Mouse (Mus musculus): Measurements from ENCODE around the gene Gm14214.

Gm14214 gene

GRCm38 (mm10) chr2:154769930-154770329, at the start of gene Gm14214:
Gene Gm14214, minus strand, starts transcription at chr2:154770030.
- no peak for DNase-seq (ENCODE audit: low spot score in 2 of 2)

- no peak for DNase-seq (ENCODE audit: low spot score in 2 of 2)
These were observed 48.8 kb upstream of the Gm14214 start for GRCm38 (mm10) chr2:154818599-154818998.

GRCm38 (mm10) chr2:154817788-154818187, 48.0 kb upstream of the Gm14214 start:
- peak in 1 of 2 experiments; percentile 57 for DNase-seq (ENCODE audit: low spot score in 2 of 2)

DNA sequence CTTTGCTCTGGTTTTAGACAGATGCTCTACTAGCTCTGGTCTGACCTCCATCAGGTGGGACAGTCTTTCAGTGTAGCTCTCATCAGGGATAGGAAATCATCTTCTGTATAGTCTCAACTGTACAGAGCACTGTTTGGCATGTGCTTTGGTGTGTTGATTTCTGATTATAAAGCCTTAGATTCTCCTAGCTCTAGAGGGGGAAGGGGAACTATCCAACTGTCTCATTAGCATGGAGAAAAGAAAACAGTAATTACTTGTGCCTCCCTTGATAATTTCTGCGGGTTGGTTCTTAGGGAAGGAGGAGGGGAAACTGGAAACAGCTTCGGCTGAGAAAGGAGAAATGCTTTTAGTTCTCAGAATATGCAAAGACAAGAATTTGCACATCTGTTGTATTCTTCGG, 47.3 kb upstream of the Gm14214 start:
- DNase-seq (ENCODE audit: low spot score in 2 of 2) = no peak

DNA sequence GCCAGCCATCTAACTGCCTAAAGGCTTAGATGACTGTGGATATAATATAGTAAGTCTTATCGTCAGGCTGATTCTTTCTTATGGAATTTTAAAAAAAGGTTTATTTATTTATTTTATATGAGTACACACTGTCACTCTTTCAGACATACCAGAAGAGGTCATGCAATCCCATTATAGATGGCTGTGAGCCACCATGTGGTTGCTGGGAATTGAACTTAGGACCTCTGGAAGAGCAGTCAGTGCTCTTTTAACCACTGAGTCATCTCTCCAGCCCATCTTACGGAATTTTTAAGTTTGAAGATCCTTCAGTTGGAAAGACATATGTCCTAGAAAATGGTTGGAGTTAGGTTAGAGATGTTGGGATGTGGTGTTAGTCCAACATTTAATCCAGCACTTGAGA, 43.6 kb upstream of the Gm14214 start:
- no peak for DNase-seq (ENCODE audit: low spot score in 2 of 2)

- no peak for DNase-seq (ENCODE audit: low spot score in 2 of 2)
These were observed 41.0 kb upstream of the Gm14214 start for GRCm38 (mm10) chr2:154810821-154811220.

GRCm38 (mm10) chr2:154809107-154809762, 39.4 kb upstream of the Gm14214 start:
- DNase-seq (ENCODE audit: low spot score in 2 of 2) = no peak

GRCm38 (mm10) chr2:154807689-154808088, 37.9 kb upstream of the Gm14214 start:
- no peak for DNase-seq (ENCODE audit: low spot score in 2 of 2)

DNA sequence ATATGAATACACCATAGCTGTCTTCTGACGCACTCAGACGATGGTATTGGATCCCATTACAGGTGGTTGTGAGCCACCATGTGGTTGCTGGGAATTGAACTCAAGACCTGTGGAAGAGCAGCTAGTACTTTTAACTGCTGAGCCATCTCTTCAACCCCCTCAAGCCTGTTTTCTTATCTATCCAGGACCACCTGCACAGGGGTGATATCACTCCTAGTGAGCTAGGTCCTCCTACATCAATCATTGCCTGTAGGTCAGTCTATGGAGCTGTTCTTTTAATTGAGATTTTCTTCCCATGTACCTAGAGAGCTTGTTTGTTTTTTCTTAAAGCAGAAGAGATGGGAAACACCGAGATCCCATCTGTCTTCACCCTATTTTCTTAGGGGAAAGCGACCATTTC, 34.0 kb upstream of the Gm14214 start:
- no peak for DNase-seq (ENCODE audit: low spot score in 2 of 2)

- DNase-seq (ENCODE audit: low spot score in 2 of 2) = no peak
These were observed 33.5 kb upstream of the Gm14214 start for GRCm38 (mm10) chr2:154803372-154803771.

- DNase-seq (ENCODE audit: low spot score in 2 of 2) = peak in 1 of 2 experiments; percentile 46
These were observed 22.1 kb upstream of the Gm14214 start for GRCm38 (mm10) chr2:154791661-154792642.

DNA sequence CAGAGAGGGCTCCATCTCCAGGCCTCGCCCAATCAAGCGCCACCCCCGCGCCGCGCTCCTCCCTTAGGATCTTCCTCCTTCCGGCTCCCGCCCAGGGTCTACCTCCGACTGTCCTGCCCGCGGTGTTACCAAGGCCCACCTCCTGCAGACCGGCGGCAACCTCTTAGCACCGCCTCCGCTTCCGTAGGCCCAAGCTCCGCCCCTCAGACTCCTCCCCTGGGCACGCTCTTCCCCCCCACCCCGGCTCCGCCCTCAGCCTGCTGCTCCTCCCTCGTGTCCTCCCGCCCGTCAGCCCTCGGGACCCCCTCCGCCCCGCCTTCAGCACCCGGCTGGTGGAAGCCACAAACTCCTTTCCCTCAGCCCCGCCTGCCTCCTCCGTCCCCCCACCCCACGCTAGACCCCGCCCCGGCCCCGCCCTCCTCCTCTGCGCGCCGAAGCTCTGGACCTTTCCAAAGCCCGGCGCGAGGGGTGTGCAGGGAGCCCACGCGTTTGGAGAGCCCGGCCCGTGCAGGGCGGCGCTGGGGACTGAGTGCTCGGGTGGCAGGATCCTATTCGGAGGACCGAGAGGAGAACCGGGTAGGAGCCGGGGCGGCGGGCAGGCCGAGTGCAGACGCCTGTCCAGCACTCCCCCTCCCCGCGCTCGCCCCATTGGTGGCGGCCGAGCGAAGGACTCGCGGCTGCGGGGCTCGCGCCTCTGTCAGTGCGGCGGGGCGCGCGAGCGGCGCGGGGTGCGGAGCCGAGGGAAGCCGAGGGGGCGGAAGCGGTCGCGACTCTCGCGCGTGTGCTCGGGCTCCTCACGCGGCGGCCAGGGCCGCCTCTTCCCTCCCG, 21.0 kb upstream of the Gm14214 start, which contains the start of the genes Raly and a:
TSS of gene Raly (plus strand) at position 441 of the 828 bp plus-strand sequence.
TSS of gene a (plus strand) at position 747 of the 828 bp plus-strand sequence.
- peak; percentile 94 to 97 for DNase-seq (ENCODE audit: low spot score in 2 of 2)

GRCm38 (mm10) chr2:154789977-154790655, 20.3 kb upstream of the Gm14214 start:
- no peak for DNase-seq (ENCODE audit: low spot score in 2 of 2)

GRCm38 (mm10) chr2:154789381-154789780, 19.6 kb upstream of the Gm14214 start:
- DNase-seq (ENCODE audit: low spot score in 2 of 2) = no peak

GRCm38 (mm10) chr2:154786776-154787175, 16.9 kb upstream of the Gm14214 start:
- no peak for DNase-seq (ENCODE audit: low spot score in 2 of 2)

GRCm38 (mm10) chr2:154786187-154786586, 16.4 kb upstream of the Gm14214 start:
- no peak for DNase-seq (ENCODE audit: low spot score in 2 of 2)

- DNase-seq (ENCODE audit: low spot score in 2 of 2) = no peak
These were observed 15.5 kb upstream of the Gm14214 start for GRCm38 (mm10) chr2:154785284-154785683.

DNA sequence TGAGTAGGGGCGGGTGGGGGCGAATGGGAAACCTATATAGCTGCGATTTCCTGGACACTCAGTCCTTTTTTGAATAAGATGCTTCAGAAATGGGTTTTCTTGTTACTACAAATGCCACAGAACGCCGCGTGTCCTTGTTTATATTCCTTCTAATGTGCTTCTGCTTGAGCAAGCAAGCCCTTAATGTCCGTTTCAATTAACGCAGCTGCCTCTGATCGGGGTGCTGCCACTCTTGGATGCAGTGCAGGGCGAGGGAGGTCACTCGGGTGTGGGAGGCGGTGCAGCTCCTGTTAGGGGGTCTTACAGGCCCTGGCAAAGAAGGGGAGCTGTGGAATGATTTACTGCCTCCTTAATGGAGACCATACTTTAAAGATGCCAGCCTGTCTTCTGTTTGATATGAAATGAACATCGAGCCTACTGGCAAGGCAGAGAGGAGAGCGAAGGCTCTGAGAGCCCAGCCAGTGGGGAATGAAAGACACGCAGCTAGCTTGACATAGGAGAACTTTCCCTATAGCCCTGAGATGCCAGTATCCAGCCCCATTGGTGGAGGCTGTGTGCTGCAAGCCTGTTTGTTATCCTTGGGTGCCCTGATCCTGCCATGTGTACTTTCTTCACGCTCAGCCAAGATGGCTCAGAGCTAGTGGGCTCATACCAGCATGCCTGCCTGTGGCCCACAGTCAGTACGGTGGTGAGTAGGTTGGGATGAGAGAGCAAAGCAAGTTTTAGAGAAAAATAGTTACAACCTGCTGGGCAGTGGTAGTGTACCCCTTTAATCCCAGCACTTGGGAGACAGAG, 13.2 kb upstream of the Gm14214 start:
- DNase-seq (ENCODE audit: low spot score in 2 of 2) = no peak

DNA sequence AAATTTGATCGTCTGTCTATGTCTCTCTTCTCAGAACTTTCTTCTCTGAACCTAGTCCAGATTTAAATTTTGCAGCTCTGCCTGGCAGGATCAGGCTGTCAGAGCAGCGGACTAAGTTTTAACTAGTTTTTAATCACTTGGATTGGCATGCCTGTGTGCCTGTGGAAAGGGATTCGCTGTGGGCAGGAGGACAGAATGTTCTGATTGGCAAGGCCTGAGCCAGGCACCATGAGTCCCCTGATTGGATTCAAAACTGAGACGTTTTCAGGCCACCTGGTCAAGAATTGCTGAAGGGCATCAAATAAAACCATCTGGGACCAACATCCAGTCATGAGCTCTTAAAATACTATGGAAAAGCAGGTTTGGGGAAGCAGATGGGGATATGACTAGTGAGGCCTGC, 12.5 kb upstream of the Gm14214 start:
- no peak for DNase-seq (ENCODE audit: low spot score in 2 of 2)

DNA sequence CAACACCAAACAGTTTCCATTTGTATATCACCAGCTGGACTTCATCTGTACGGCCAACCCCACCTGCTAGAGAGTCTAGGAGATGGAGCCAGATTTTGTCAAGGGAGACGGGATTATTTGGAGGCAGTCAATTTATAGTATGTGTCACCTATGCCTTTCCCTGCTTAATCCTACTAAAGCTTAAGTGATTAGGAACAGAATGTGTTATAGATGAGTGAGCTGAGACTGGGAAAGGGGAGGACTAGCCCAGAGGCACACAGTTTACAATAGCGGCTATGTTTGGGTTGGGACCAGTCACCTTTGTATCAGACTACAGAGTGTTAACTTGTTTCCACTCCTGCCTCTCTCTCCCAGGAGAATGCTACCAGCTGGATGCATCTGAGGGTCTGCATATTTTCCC, 9.8 kb upstream of the Gm14214 start:
- no peak for DNase-seq (ENCODE audit: low spot score in 2 of 2)
